Mouse (Mus musculus): ENCODE results near the gene Ntf3. TPM values are rescaled to one million over a fixed set of nuclear protein-coding genes. Genes with fewer than 3 reads are reported as not detected.

Gene Ntf3
- polyA plus RNA-seq, 1 experiment from 2014 or later = 4.7 TPM

GRCm38 (mm10) chr6:126142021-126142554 is 24.6 kb downstream of the Ntf3 start:
- H3K4me1 ChIP-seq (replicated peaks; ENCODE audit: control insufficient read depth, insufficient read depth, low read length) = no peaks in the 10 kb centered on the region
- H3K9me3 ChIP-seq (ENCODE audit: control insufficient read depth, low read length) = no peaks in the 10 kb centered on the region
- H3K4me3 ChIP-seq (replicated peaks; ENCODE audit: low read length) = no peak overlapping the region
- no peak for ATAC-seq
- H3K4me2 ChIP-seq (ENCODE audit: low read length) = no peak overlapping the region
- no peaks in the 10 kb centered on the region for H3K36me3 ChIP-seq (ENCODE audit: control insufficient read depth, insufficient read depth)
- H3K27ac ChIP-seq (ENCODE audit: low read length) = no peak overlapping the region
- no peaks in the 10 kb centered on the region for H3K27me3 ChIP-seq (replicated peaks; ENCODE audit: control insufficient read depth, insufficient read depth, low read length)
- H3K9ac ChIP-seq (replicated peaks; ENCODE audit: low read depth, low read length) = no peak overlapping the region
- 78% methylated on average over 8 of the region's 8 CpGs for WGBS

- Histone ChIP-seq H3K9ac (replicated peaks; ENCODE audit: low read depth, low read length) (no peak overlapping the region), H3K4me1 (replicated peaks; ENCODE audit: control insufficient read depth, insufficient read depth, low read length) (no peaks in the 10 kb centered on the region), H3K4me3 (replicated peaks; ENCODE audit: low read length) (no peak overlapping the region), H3K36me3 (ENCODE audit: control insufficient read depth, insufficient read depth) (no peaks in the 10 kb centered on the region), H3K27ac (ENCODE audit: low read length) (no peak overlapping the region), H3K27me3 (replicated peaks; ENCODE audit: control insufficient read depth, insufficient read depth, low read length) (no peaks in the 10 kb centered on the region), H3K4me2 (ENCODE audit: low read length) (no peak overlapping the region), H3K9me3 (ENCODE audit: control insufficient read depth, low read length) (no peaks in the 10 kb centered on the region)
- WGBS = 68% methylated on average over 13 of the region's 13 CpGs
- ATAC-seq = no peak
Observed at GRCm38 (mm10) chr6:126141472-126141871, 25.2 kb downstream of the Ntf3 start.

GRCm38 (mm10) chr6:126140961-126141360 is 25.7 kb downstream of the Ntf3 start:
- no peaks in the 10 kb centered on the region for H3K4me1 ChIP-seq (replicated peaks; ENCODE audit: control insufficient read depth, insufficient read depth, low read length)
- H3K4me3 ChIP-seq (replicated peaks; ENCODE audit: low read length) = no peak overlapping the region
- ATAC-seq = no peak
- no peaks in the 10 kb centered on the region for H3K9me3 ChIP-seq (ENCODE audit: control insufficient read depth, low read length)
- H3K27ac ChIP-seq (ENCODE audit: low read length) = no peak overlapping the region
- H3K4me2 ChIP-seq (ENCODE audit: low read length) = no peak overlapping the region
- no peak overlapping the region for H3K9ac ChIP-seq (replicated peaks; ENCODE audit: low read depth, low read length)
- H3K27me3 ChIP-seq (replicated peaks; ENCODE audit: control insufficient read depth, insufficient read depth, low read length) = no peaks in the 10 kb centered on the region
- H3K36me3 ChIP-seq (ENCODE audit: control insufficient read depth, insufficient read depth) = no peaks in the 10 kb centered on the region
- 90% methylated on average over 6 of the region's 6 CpGs for WGBS

DNA sequence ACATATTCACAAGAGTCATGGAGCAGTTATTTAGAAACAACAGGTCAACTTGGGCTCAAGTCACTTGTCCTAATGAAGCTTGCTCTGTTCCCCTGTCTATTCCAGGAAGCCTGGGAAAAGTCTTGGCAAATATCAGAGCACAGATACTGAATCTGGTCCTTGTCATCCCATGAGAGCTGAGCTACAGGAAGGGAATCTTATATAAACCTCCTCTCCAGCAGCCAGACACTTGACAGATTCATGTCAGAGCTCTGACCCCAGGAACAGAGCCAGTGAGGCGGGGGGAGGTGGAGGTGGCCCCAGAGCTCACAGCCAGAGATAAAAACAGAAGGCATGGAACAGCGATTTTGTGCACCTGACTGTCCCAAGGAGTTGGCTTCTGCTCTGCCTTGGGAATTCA is 26.3 kb downstream of the Ntf3 start:
- H3K4me3 ChIP-seq (replicated peaks; ENCODE audit: low read length) = no peak overlapping the region
- no peaks in the 10 kb centered on the region for H3K36me3 ChIP-seq (ENCODE audit: control insufficient read depth, insufficient read depth)
- no peak overlapping the region for H3K4me2 ChIP-seq (ENCODE audit: low read length)
- no peak overlapping the region for H3K27ac ChIP-seq (ENCODE audit: low read length)
- WGBS = 90% methylated on average over 2 of the region's 2 CpGs
- no peaks in the 10 kb centered on the region for H3K4me1 ChIP-seq (replicated peaks; ENCODE audit: control insufficient read depth, insufficient read depth, low read length)
- H3K9me3 ChIP-seq (ENCODE audit: control insufficient read depth, low read length) = no peaks in the 10 kb centered on the region
- H3K9ac ChIP-seq (replicated peaks; ENCODE audit: low read depth, low read length) = no peak overlapping the region
- ATAC-seq = no peak
- no peaks in the 10 kb centered on the region for H3K27me3 ChIP-seq (replicated peaks; ENCODE audit: control insufficient read depth, insufficient read depth, low read length)

GRCm38 (mm10) chr6:126134155-126134906 is 32.4 kb downstream of the Ntf3 start:
- no peak overlapping the region for H3K27ac ChIP-seq (ENCODE audit: low read length)
- H3K4me1 ChIP-seq (replicated peaks; ENCODE audit: control insufficient read depth, insufficient read depth, low read length) = no peaks in the 10 kb centered on the region
- no peak for ATAC-seq
- no peak overlapping the region for H3K4me3 ChIP-seq (replicated peaks; ENCODE audit: low read length)
- H3K9ac ChIP-seq (replicated peaks; ENCODE audit: low read depth, low read length) = no peak overlapping the region
- H3K27me3 ChIP-seq (replicated peaks; ENCODE audit: control insufficient read depth, insufficient read depth, low read length) = no peaks in the 10 kb centered on the region
- no peaks in the 10 kb centered on the region for H3K9me3 ChIP-seq (ENCODE audit: control insufficient read depth, low read length)
- WGBS = 88% methylated on average over 19 of the region's 19 CpGs
- no peaks in the 10 kb centered on the region for H3K36me3 ChIP-seq (ENCODE audit: control insufficient read depth, insufficient read depth)
- H3K4me2 ChIP-seq (ENCODE audit: low read length) = no peak overlapping the region

GRCm38 (mm10) chr6:126128238-126128637 is 38.5 kb downstream of the Ntf3 start:
- Histone ChIP-seq H3K27me3 (replicated peaks; ENCODE audit: control insufficient read depth, insufficient read depth, low read length) (no peaks in the 10 kb centered on the region), H3K9ac (replicated peaks; ENCODE audit: low read depth, low read length) (no peak overlapping the region), H3K27ac (ENCODE audit: low read length) (no peak overlapping the region), H3K4me1 (replicated peaks; ENCODE audit: control insufficient read depth, insufficient read depth, low read length) (no peaks in the 10 kb centered on the region), H3K4me2 (ENCODE audit: low read length) (no peak overlapping the region), H3K36me3 (ENCODE audit: control insufficient read depth, insufficient read depth) (no peaks in the 10 kb centered on the region), H3K9me3 (ENCODE audit: control insufficient read depth, low read length) (no peaks in the 10 kb centered on the region), H3K4me3 (replicated peaks; ENCODE audit: low read length) (no peak overlapping the region)
- 62% methylated on average over 7 of the region's 7 CpGs for whole genome bisulfite sequencing
- ATAC-seq = no peak

DNA sequence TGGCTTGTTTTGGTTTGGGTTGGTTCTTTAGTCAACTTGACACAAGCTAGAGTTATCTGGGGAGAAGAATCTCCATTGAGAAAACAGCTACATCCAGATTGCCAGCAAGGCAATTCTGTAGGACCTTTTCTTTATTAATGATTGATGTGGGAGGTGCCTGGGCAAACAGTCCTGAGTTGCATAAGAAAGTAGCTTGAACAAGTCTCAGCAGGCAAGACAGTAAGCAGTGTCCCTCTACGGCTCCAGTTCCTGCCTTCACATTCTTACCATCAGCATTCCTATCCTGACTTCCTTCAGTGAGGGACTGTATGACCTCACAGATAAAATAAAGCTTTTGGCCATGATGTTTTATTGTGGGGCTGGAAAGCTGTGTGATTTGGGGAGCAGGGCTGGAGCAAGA is 48.5 kb downstream of the Ntf3 start:
- H3K4me1 ChIP-seq (replicated peaks; ENCODE audit: control insufficient read depth, insufficient read depth, low read length) = no peaks in the 10 kb centered on the region
- H3K9ac ChIP-seq (replicated peaks; ENCODE audit: low read depth, low read length) = no peak overlapping the region
- no peak overlapping the region for H3K27ac ChIP-seq (ENCODE audit: low read length)
- no peaks in the 10 kb centered on the region for H3K9me3 ChIP-seq (ENCODE audit: control insufficient read depth, low read length)
- H3K4me2 ChIP-seq (ENCODE audit: low read length) = no peak overlapping the region
- H3K36me3 ChIP-seq (ENCODE audit: control insufficient read depth, insufficient read depth) = no peaks in the 10 kb centered on the region
- 70% methylated on average over 1 of the region's 1 CpGs for WGBS
- H3K4me3 ChIP-seq (replicated peaks; ENCODE audit: low read length) = no peak overlapping the region
- H3K27me3 ChIP-seq (replicated peaks; ENCODE audit: control insufficient read depth, insufficient read depth, low read length) = no peaks in the 10 kb centered on the region
- no peak for ATAC-seq

DNA sequence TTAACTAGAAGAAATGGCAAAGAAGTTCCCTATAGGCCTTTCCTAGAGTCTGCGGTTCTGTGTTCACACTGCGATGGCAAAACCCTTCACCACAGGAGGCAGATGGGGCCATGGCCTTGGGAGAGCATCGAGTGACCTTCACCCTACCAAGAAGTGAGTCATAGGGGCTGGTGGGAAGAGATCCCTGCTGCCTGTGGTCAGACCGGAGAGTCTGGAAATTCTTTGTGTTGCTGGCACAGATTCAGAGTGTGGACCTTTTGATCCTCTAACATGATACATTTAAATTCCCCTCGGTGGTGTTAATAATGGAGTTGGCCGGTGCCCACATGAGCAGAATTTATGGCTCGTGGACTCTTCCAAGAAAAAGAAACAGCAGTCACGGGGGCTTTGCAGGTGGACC is 49.5 kb downstream of the Ntf3 start:
- H3K27me3 ChIP-seq (replicated peaks; ENCODE audit: control insufficient read depth, insufficient read depth, low read length) = no peaks in the 10 kb centered on the region
- no peaks in the 10 kb centered on the region for H3K9me3 ChIP-seq (ENCODE audit: control insufficient read depth, low read length)
- no peak overlapping the region for H3K4me2 ChIP-seq (ENCODE audit: low read length)
- no peaks in the 10 kb centered on the region for H3K4me1 ChIP-seq (replicated peaks; ENCODE audit: control insufficient read depth, insufficient read depth, low read length)
- H3K27ac ChIP-seq (ENCODE audit: low read length) = no peak overlapping the region
- no peak for ATAC-seq
- 80% methylated on average over 8 of the region's 8 CpGs for WGBS
- no peaks in the 10 kb centered on the region for H3K36me3 ChIP-seq (ENCODE audit: control insufficient read depth, insufficient read depth)
- no peak overlapping the region for H3K4me3 ChIP-seq (replicated peaks; ENCODE audit: low read length)
- H3K9ac ChIP-seq (replicated peaks; ENCODE audit: low read depth, low read length) = no peak overlapping the region

- H3K9ac ChIP-seq (replicated peaks; ENCODE audit: low read depth, low read length) = no peak overlapping the region
- H3K9me3 ChIP-seq (ENCODE audit: control insufficient read depth, low read length) = no peaks in the 10 kb centered on the region
- ATAC-seq = no peak
- no peak overlapping the region for H3K4me2 ChIP-seq (ENCODE audit: low read length)
- no peaks in the 10 kb centered on the region for H3K27me3 ChIP-seq (replicated peaks; ENCODE audit: control insufficient read depth, insufficient read depth, low read length)
- H3K36me3 ChIP-seq (ENCODE audit: control insufficient read depth, insufficient read depth) = no peaks in the 10 kb centered on the region
- no peak overlapping the region for H3K27ac ChIP-seq (ENCODE audit: low read length)
- no peak overlapping the region for H3K4me3 ChIP-seq (replicated peaks; ENCODE audit: low read length)
- 44% methylated on average over 10 of the region's 10 CpGs for WGBS
- H3K4me1 ChIP-seq (replicated peaks; ENCODE audit: control insufficient read depth, insufficient read depth, low read length) = no peaks in the 10 kb centered on the region
Observed at GRCm38 (mm10) chr6:126114934-126115633, 51.6 kb downstream of the Ntf3 start.

Measured in forebrain, embryonic 16.5 days (tissue).